Mouse (Mus musculus): ENCODE results near the gene Thsd7b.

Gene Thsd7b

GRCm38 (mm10) chr1:129516379-129516778, 243.3 kb downstream of the Thsd7b start:
- in situ Hi-C loops (cut with MboI, MseI) = no loop called here

GRCm38 (mm10) chr1:129519751-129520150, 246.6 kb downstream of the Thsd7b start:
- in situ Hi-C loops (cut with MboI, MseI) = no loop called here

- in situ Hi-C loops (cut with MboI, MseI) = no loop called here
These were observed 253.9 kb downstream of the Thsd7b start for GRCm38 (mm10) chr1:129526967-129527366.

GRCm38 (mm10) chr1:129532206-129532605, 259.1 kb downstream of the Thsd7b start:
- in situ Hi-C loops (cut with MboI, MseI) = no loop called here

- in situ Hi-C loops (cut with MboI, MseI) = no loop called here
These were observed 265.4 kb downstream of the Thsd7b start for GRCm38 (mm10) chr1:129538508-129538907.

- in situ Hi-C loops (cut with MboI, MseI) = no loop called here
These were observed 265.9 kb downstream of the Thsd7b start for GRCm38 (mm10) chr1:129538970-129539369.

GRCm38 (mm10) chr1:129540751-129541150, 267.6 kb downstream of the Thsd7b start:
- in situ Hi-C loops (cut with MboI, MseI) = no loop called here

- in situ Hi-C loops (cut with MboI, MseI) = no loop called here
These were observed 269.6 kb downstream of the Thsd7b start for GRCm38 (mm10) chr1:129542563-129543146.

GRCm38 (mm10) chr1:129543169-129543568, 270.1 kb downstream of the Thsd7b start:
- in situ Hi-C loops (cut with MboI, MseI) = no loop called here

GRCm38 (mm10) chr1:129558054-129558453, 285.0 kb downstream of the Thsd7b start:
- in situ Hi-C loops (cut with MboI, MseI) = no loop called here

- in situ Hi-C loops (cut with MboI, MseI) = no loop called here
These were observed 286.0 kb downstream of the Thsd7b start for GRCm38 (mm10) chr1:129559137-129559536.

- in situ Hi-C loops (cut with MboI, MseI) = no loop called here
These were observed 286.7 kb downstream of the Thsd7b start for GRCm38 (mm10) chr1:129559812-129560211.

- in situ Hi-C loops (cut with MboI, MseI) = no loop called here
These were observed 289.6 kb downstream of the Thsd7b start for GRCm38 (mm10) chr1:129562707-129563106.

- in situ Hi-C loops (cut with MboI, MseI) = no loop called here
These were observed 297.4 kb downstream of the Thsd7b start for GRCm38 (mm10) chr1:129570522-129570921.

GRCm38 (mm10) chr1:129579955-129580354, 306.9 kb downstream of the Thsd7b start:
- in situ Hi-C loops (cut with MboI, MseI) = no loop called here

GRCm38 (mm10) chr1:129586635-129587034, 313.5 kb downstream of the Thsd7b start:
- in situ Hi-C loops (cut with MboI, MseI) = no loop called here

- in situ Hi-C loops (cut with MboI, MseI) = no loop called here
These were observed 316.4 kb downstream of the Thsd7b start for GRCm38 (mm10) chr1:129589366-129590002.

- in situ Hi-C loops (cut with MboI, MseI) = no loop called here
These were observed 322.3 kb downstream of the Thsd7b start for GRCm38 (mm10) chr1:129595447-129595846.

- in situ Hi-C loops (cut with MboI, MseI) = no loop called here
These were observed 327.8 kb downstream of the Thsd7b start for GRCm38 (mm10) chr1:129600933-129601332.

GRCm38 (mm10) chr1:129602284-129602683, 329.2 kb downstream of the Thsd7b start:
- in situ Hi-C loops (cut with MboI, MseI) = no loop called here

GRCm38 (mm10) chr1:129608395-129608794, 335.3 kb downstream of the Thsd7b start:
- in situ Hi-C loops (cut with MboI, MseI) = no loop called here

- in situ Hi-C loops (cut with MboI, MseI) = no loop called here
These were observed 343.0 kb downstream of the Thsd7b start for GRCm38 (mm10) chr1:129616080-129616479.
